Mouse (Mus musculus) olfactory bulb, adult 2 months (tissue): Measurements from ENCODE around the gene Ckap4.

ENCODE experiments used
- CTCF ChIP-seq: fragments of 200-500 bp; IDR thresholded peaks from 2 replicates; pipeline ENCODE4 v1.5.1; 2012; ENCODE audit warnings: low read depth, mild to moderate bottlenecking, low read length, moderate library complexity; ENCODE audit not compliant: insufficient read depth
- POLR2A ChIP-seq: fragments of 200-500 bp; IDR thresholded peaks from 2 replicates; pipeline ENCODE4 v1.6.1; 2012; ENCODE audit warnings: mild to moderate bottlenecking, low read depth, low read length, moderate library complexity; ENCODE audit not compliant: insufficient read depth

DNA sequence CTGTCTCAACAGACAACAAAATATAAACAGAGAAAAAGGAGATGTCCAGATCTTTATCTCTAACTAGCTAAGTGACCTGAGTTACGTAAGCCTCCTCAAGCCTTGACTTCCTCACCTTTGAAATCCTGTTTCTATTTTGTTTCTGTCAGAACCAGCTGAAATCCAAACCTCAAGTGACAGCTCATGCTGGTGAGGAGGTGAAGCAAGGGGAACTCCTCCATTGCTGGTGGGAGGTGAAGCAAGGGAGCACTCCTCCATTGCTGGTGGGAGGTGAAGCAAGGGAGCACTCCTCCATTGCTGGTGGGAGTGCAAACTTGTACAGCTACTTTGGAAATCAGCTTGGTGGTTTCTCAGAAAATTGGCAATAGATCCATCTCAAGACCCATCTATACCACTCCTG is 25.3 kb downstream of the Ckap4 start:
- TF ChIP-seq CTCF = no peak
- no peak for TF ChIP-seq POLR2A
